Mouse (Mus musculus) kidney, embryonic 15.5 days (tissue): ENCODE data around the gene Nhej1. TPM values are rescaled to one million over a fixed set of nuclear protein-coding genes. Genes with fewer than 3 reads are reported as not detected.

ENCODE experiments used
- ATAC-seq: fragments of 200-750 bp; cut with Nextera tagmentation; replicated peaks from 2 replicates; pipeline ENCODE4 v1.8.0; 2017; ENCODE audit warnings: moderate TSS enrichment; ENCODE audit not compliant: low FRiP score
- H3K27ac ChIP-seq: fragments of 300-500 bp; sonication (generic); 2 replicates; pipeline ENCODE4 v1.5.1; 2015; ENCODE audit warnings: mild to moderate bottlenecking, inconsistent platforms
- H3K27me3 ChIP-seq: fragments of 300-500 bp; sonication (generic); 2 replicates; pipeline ENCODE4 v1.6.1; 2015; ENCODE audit warnings: inconsistent platforms
- H3K36me3 ChIP-seq: fragments of 300-500 bp; sonication (generic); 2 replicates; pipeline ENCODE4 v1.6.1; 2015; ENCODE audit warnings: inconsistent platforms
- H3K4me1 ChIP-seq: fragments of 300-500 bp; sonication (generic); 2 replicates; pipeline ENCODE4 v1.6.1; 2015; ENCODE audit warnings: inconsistent platforms
- H3K4me2 ChIP-seq: fragments of 300-500 bp; sonication (generic); 2 replicates; pipeline ENCODE4 v1.6.1; 2015; ENCODE audit warnings: moderate library complexity, mild to moderate bottlenecking, inconsistent platforms
- H3K4me3 ChIP-seq: fragments of 300-500 bp; sonication (generic); replicated peaks from 2 replicates; pipeline ENCODE4 v1.5.1; 2015; ENCODE audit warnings: mild to moderate bottlenecking, inconsistent platforms
- H3K9ac ChIP-seq: fragments of 300-500 bp; sonication (generic); 2 replicates; pipeline ENCODE4 v1.6.1; 2015; ENCODE audit warnings: mild to moderate bottlenecking, inconsistent platforms
- H3K9me3 ChIP-seq: fragments of 300-500 bp; sonication (generic); replicated peaks from 2 replicates; pipeline ENCODE4 v1.6.1; 2016; ENCODE audit warnings: inconsistent platforms
- WGBS: fragments of 180-500 bp; shearing (Covaris S2); methylation state at CpG from one replicate; pipeline ENCODE4 v1.1.7; 2015; ENCODE audit warnings: mixed read lengths; 5-methylcytosine and 5-hydroxymethylcytosine counted together
- polyA plus RNA-seq: library from polyadenylated mRNA; unstranded; fragments of >200 nt; fragmentation: Nextera tagmentation; extraction: Ambion mirVana; gene quantifications from 2 replicates; pipeline ENCODE4 v1.2.1, GENCODE M21; 2015

Nhej1 gene
- polyA plus RNA-seq, 1 experiment from 2014 or later: 10.6 TPM

GRCm38 (mm10) chr1:75010817-75011216 lies 114.2 kb downstream of the Nhej1 start:
- Histone ChIP-seq H3K4me2 (no peak overlapping the region), H3K27ac (no peak overlapping the region), H3K9ac (no peak overlapping the region), H3K4me3 (no peak overlapping the region), H3K27me3 (0 out of 2 replicates have a peak, but pooled peaks cover 3% of the 10 kb centered on the region), H3K36me3 (no peaks in the 10 kb centered on the region), H3K4me1 (peaks cover 20% of the 10 kb centered on the region), H3K9me3 (no peaks in the 10 kb centered on the region)
- ATAC-seq: no peak

GRCm38 (mm10) chr1:75010203-75010602 lies 114.8 kb downstream of the Nhej1 start:
- no peak overlapping the region for H3K4me3 ChIP-seq
- H3K9me3 ChIP-seq: no peaks in the 10 kb centered on the region
- H3K27me3 ChIP-seq: 0 out of 2 replicates have a peak, but pooled peaks cover 3% of the 10 kb centered on the region
- no peak overlapping the region for H3K9ac ChIP-seq
- no peak overlapping the region for H3K4me2 ChIP-seq
- H3K27ac ChIP-seq: no peak overlapping the region
- H3K4me1 ChIP-seq: peaks cover 14% of the 10 kb centered on the region
- 67% methylated on average over 2 of the region's 2 CpGs for WGBS
- ATAC-seq: no peak
- H3K36me3 ChIP-seq: no peaks in the 10 kb centered on the region

- 25% methylated on average over 4 of the region's 4 CpGs for WGBS
- no peak overlapping the region for H3K9ac ChIP-seq
- no peak overlapping the region for H3K27ac ChIP-seq
- no peak for ATAC-seq
- no peaks in the 10 kb centered on the region for H3K4me1 ChIP-seq
- H3K36me3 ChIP-seq: no peaks in the 10 kb centered on the region
- no peak overlapping the region for H3K4me3 ChIP-seq
- H3K9me3 ChIP-seq: no peaks in the 10 kb centered on the region
- H3K27me3 ChIP-seq: peaks cover 3% of the 10 kb centered on the region; the same call in 1 of the 2 replicates
- no peak overlapping the region for H3K4me2 ChIP-seq
Measured at GRCm38 (mm10) chr1:75006016-75006415, 119.0 kb downstream of the Nhej1 start.

- H3K27ac ChIP-seq: no peak overlapping the region
- H3K4me1 ChIP-seq: no peaks in the 10 kb centered on the region
- 67% methylated on average over 6 of the region's 6 CpGs for WGBS
- ATAC-seq: no peak
- H3K9ac ChIP-seq: no peak overlapping the region
- H3K9me3 ChIP-seq: no peaks in the 10 kb centered on the region
- H3K27me3 ChIP-seq: no peaks in the 10 kb centered on the region; the same call in 1 of the 2 replicates
- no peak overlapping the region for H3K4me2 ChIP-seq
- no peak overlapping the region for H3K4me3 ChIP-seq
- no peaks in the 10 kb centered on the region for H3K36me3 ChIP-seq
Measured at GRCm38 (mm10) chr1:75001183-75001582, 123.8 kb downstream of the Nhej1 start.

- no peaks in the 10 kb centered on the region for H3K36me3 ChIP-seq
- no peak overlapping the region for H3K9ac ChIP-seq
- H3K27ac ChIP-seq: no peak overlapping the region
- no peaks in the 10 kb centered on the region for H3K4me1 ChIP-seq
- H3K27me3 ChIP-seq: no peaks in the 10 kb centered on the region; the same call in 1 of the 2 replicates
- no peak overlapping the region for H3K4me3 ChIP-seq
- 0% methylated on average over 1 of the region's 1 CpGs for WGBS
- H3K9me3 ChIP-seq: no peaks in the 10 kb centered on the region
- no peak overlapping the region for H3K4me2 ChIP-seq
- ATAC-seq: no peak
Measured at GRCm38 (mm10) chr1:75000496-75000895, 124.5 kb downstream of the Nhej1 start.

GRCm38 (mm10) chr1:74999173-74999572 lies 125.8 kb downstream of the Nhej1 start:
- no peak overlapping the region for H3K27ac ChIP-seq
- H3K9me3 ChIP-seq: no peaks in the 10 kb centered on the region
- H3K4me2 ChIP-seq: no peak overlapping the region
- no peaks in the 10 kb centered on the region for H3K36me3 ChIP-seq
- H3K4me3 ChIP-seq: no peak overlapping the region
- ATAC-seq: no peak
- H3K4me1 ChIP-seq: no peaks in the 10 kb centered on the region
- H3K27me3 ChIP-seq: no peaks in the 10 kb centered on the region
- no peak overlapping the region for H3K9ac ChIP-seq
- 83% methylated on average over 5 of the region's 5 CpGs for WGBS

- no peak overlapping the region for H3K27ac ChIP-seq
- no peaks in the 10 kb centered on the region for H3K36me3 ChIP-seq
- 76% methylated on average over 2 of the region's 2 CpGs for WGBS
- no peak for ATAC-seq
- H3K4me2 ChIP-seq: no peak overlapping the region
- H3K4me1 ChIP-seq: no peaks in the 10 kb centered on the region
- no peak overlapping the region for H3K9ac ChIP-seq
- no peaks in the 10 kb centered on the region for H3K27me3 ChIP-seq
- H3K9me3 ChIP-seq: no peaks in the 10 kb centered on the region
- H3K4me3 ChIP-seq: no peak overlapping the region
Measured at GRCm38 (mm10) chr1:74997231-74997630, 127.8 kb downstream of the Nhej1 start.

GRCm38 (mm10) chr1:74977001-74977400 lies 148.0 kb downstream of the Nhej1 start:
- 72% methylated on average over 8 of the region's 8 CpGs for WGBS
- no peaks in the 10 kb centered on the region for H3K9me3 ChIP-seq
- no peak overlapping the region for H3K4me3 ChIP-seq
- H3K36me3 ChIP-seq: no peaks in the 10 kb centered on the region
- H3K27me3 ChIP-seq: no peaks in the 10 kb centered on the region
- no peak overlapping the region for H3K4me2 ChIP-seq
- no peak overlapping the region for H3K27ac ChIP-seq
- 0 out of 2 replicates have a peak, but pooled peaks cover 6% of the 10 kb centered on the region for H3K4me1 ChIP-seq
- H3K9ac ChIP-seq: no peak overlapping the region
- ATAC-seq: no peak

- no peaks in the 10 kb centered on the region for H3K9me3 ChIP-seq
- no peak overlapping the region for H3K4me3 ChIP-seq
- H3K4me1 ChIP-seq: peaks cover 11% of the 10 kb centered on the region; the same call in 1 of the 2 replicates
- 96% methylated on average over 1 of the region's 1 CpGs for WGBS
- H3K36me3 ChIP-seq: no peaks in the 10 kb centered on the region
- no peak overlapping the region for H3K4me2 ChIP-seq
- no peak overlapping the region for H3K9ac ChIP-seq
- no peak overlapping the region for H3K27ac ChIP-seq
- no peaks in the 10 kb centered on the region for H3K27me3 ChIP-seq
- no peak for ATAC-seq
Measured at GRCm38 (mm10) chr1:74975936-74976335, 149.1 kb downstream of the Nhej1 start.

- H3K27ac ChIP-seq: no peak overlapping the region
- no peak overlapping the region for H3K4me3 ChIP-seq
- H3K27me3 ChIP-seq: no peaks in the 10 kb centered on the region
- no peak overlapping the region for H3K4me2 ChIP-seq
- peaks cover 10% of the 10 kb centered on the region; the same call in 1 of the 2 replicates for H3K4me1 ChIP-seq
- H3K36me3 ChIP-seq: no peaks in the 10 kb centered on the region
- WGBS: 87% methylated on average over 6 of the region's 6 CpGs
- H3K9me3 ChIP-seq: no peaks in the 10 kb centered on the region
- H3K9ac ChIP-seq: no peak overlapping the region
- ATAC-seq: no peak
Measured at GRCm38 (mm10) chr1:74973590-74973989, 151.4 kb downstream of the Nhej1 start.

- no peak overlapping the region for H3K4me3 ChIP-seq
- peak overlapping the region; percentile 56; the same call in 1 of the 2 replicates for H3K27ac ChIP-seq
- H3K36me3 ChIP-seq: no peaks in the 10 kb centered on the region
- H3K4me1 ChIP-seq: peaks cover 10% of the 10 kb centered on the region; the same call in 1 of the 2 replicates
- H3K4me2 ChIP-seq: no peak overlapping the region
- ATAC-seq: peak; percentile 80
- H3K27me3 ChIP-seq: no peaks in the 10 kb centered on the region
- WGBS: 40% methylated on average over 4 of the region's 4 CpGs
- H3K9ac ChIP-seq: no peak overlapping the region
- H3K9me3 ChIP-seq: no peaks in the 10 kb centered on the region
Measured at GRCm38 (mm10) chr1:74971353-74972050, 153.5 kb downstream of the Nhej1 start.

- Histone ChIP-seq H3K27ac (peak overlapping the region; percentile 2; the same call in 1 of the 2 replicates), H3K9me3 (no peaks in the 10 kb centered on the region), H3K4me2 (no peak overlapping the region), H3K27me3 (peaks cover 8% of the 10 kb centered on the region), H3K4me3 (no peak overlapping the region), H3K4me1 (peaks cover 18% of the 10 kb centered on the region), H3K36me3 (no peaks in the 10 kb centered on the region), H3K9ac (no peak overlapping the region)
- ATAC-seq: no peak
- WGBS: 36% methylated on average over 8 of the region's 8 CpGs
Measured at GRCm38 (mm10) chr1:74967962-74968580, 156.9 kb downstream of the Nhej1 start.
